ENCODE assay signal across 12 mouse cellular contexts in genomic region chr17:71088991-71089434, GRCm38 (mm10).
DNase-seq lines count a peak whose midpoint lies in the region; ATAC-seq lines count a peak whose summit lies in the region.
"Had no signal": no experiment of that assay in that cellular context is flagged by ENCODE, and none has a peak within 500 bp of the region (broad histone marks: within the 10 kb centered on the region; RNA-seq: fewer than 3 reads in every experiment).

No protein-coding gene starts in this region.

- 34% methylated on average over 9 of the region's 9 CpGs for WGBS in liver, embryonic 16.5 days (ENCODE audit: insufficient replicate concordance)

- no peaks in the 10 kb centered on the region for H3K36me3 ChIP-seq in liver, embryonic 16.5 days (ENCODE audit: control insufficient read depth, insufficient read depth)
- H3K36me3 ChIP-seq: embryonic facial prominence, embryonic 13.5 days; limb, embryonic 12.5 days had no signal

- no peak overlapping the region for H3K9ac ChIP-seq in liver, embryonic 16.5 days (ENCODE audit: low read depth, low read length)
- H3K9ac ChIP-seq: embryonic facial prominence, embryonic 13.5 days; limb, embryonic 12.5 days had no signal

- H3K27ac ChIP-seq in liver, embryonic 16.5 days (ENCODE audit: low read length), result peak overlapping the region; percentile 63
- H3K27ac ChIP-seq: embryonic facial prominence, embryonic 13.5 days; limb, embryonic 12.5 days had no signal

- no peaks in the 10 kb centered on the region for H3K27me3 ChIP-seq in liver, embryonic 16.5 days (ENCODE audit: control insufficient read depth, insufficient read depth, low read depth, low read length)
- H3K27me3 ChIP-seq: embryonic facial prominence, embryonic 13.5 days; limb, embryonic 12.5 days; Patski had no signal

- H3K4me2 ChIP-seq in liver, embryonic 16.5 days (ENCODE audit: low read depth, low read length), result no peak overlapping the region
- H3K4me2 ChIP-seq: embryonic facial prominence, embryonic 13.5 days; limb, embryonic 12.5 days had no signal

- no peaks in the 10 kb centered on the region for H3K9me3 ChIP-seq in liver, embryonic 16.5 days (replicated peaks; ENCODE audit: control insufficient read depth, low read length)
- H3K9me3 ChIP-seq: embryonic facial prominence, embryonic 13.5 days; limb, embryonic 12.5 days had no signal

- H3K4me3 ChIP-seq in liver, embryonic 16.5 days (ENCODE audit: low read depth, low read length), result no peak overlapping the region
- H3K4me3 ChIP-seq: embryonic facial prominence, embryonic 13.5 days; limb, embryonic 12.5 days had no signal

- peaks cover 13% of the 10 kb centered on the region for H3K4me1 ChIP-seq in liver, embryonic 16.5 days (ENCODE audit: control insufficient read depth, low read depth, low read length)

- ATAC-seq in liver, embryonic 16.5 days (ENCODE audit: low read depth), result peak; percentile 77
- ATAC-seq in megakaryocyte-erythroid progenitor cell, adult 5-6 weeks (replicated peaks; ENCODE audit: low FRiP score, low TSS enrichment, poor library complexity, severe bottlenecking), result peak; percentile 39
- no peak for ATAC-seq in erythroid progenitor cell, adult 5-6 weeks (replicated peaks; ENCODE audit: low FRiP score, poor library complexity, severe bottlenecking)
- ATAC-seq: Patski had no signal

- DNase-seq in A20 (ENCODE audit: low read depth, low spot score) (peak; percentile 29), NIH3T3 (ENCODE audit: low read depth) (peak; percentile 63)
- DNase-seq in testis, postnatal 10 days (ENCODE audit: low spot score), result no peak
- DNase-seq in adrenal gland, adult 8-10 months, result no peak
- DNase-seq: adrenal gland, postnatal 25 days; cerebellum, adult 8-10 months had no signal

Comparison
In these comparisons a context has a peak if more than half of its experiments do, and no peak if none do; other contexts are left out.
1. DNase-seq: peak in A20 (single experiment) and NIH3T3 (single experiment); none in testis, postnatal 10 days (single experiment) and adrenal gland, adult 8-10 months (single experiment).